Mouse (Mus musculus) cerebellum, postnatal 14 days (tissue): ENCODE results near the gene Gm42791.

ENCODE experiments used
- DNase-seq, 2 experiments: peaks; one replicate each; pipeline ENCODE4 v3.0.0; 2021; ENCODE audit warnings: mixed read lengths in 2 of 2

The Gm42791 gene

DNA sequence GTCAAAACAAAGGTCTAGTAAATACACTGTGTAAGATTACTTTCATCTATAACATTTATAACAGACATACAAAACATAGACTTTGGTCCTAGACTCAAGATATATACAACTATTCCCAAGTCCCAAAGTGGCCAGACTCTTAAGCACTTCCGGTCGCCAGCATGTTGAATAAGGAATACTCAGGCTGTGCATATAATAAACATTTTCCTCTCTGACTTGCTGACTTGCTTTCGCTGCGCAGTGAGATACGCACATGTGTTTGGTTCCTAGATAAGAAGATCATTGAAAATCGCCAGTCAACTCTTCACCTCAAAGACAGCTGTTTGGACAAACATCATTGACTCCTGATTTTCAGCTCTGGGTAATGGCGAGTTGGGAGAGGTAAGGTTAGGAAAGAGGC is 127.8 kb downstream of the Gm42791 start:
- no peak for DNase-seq

DNA sequence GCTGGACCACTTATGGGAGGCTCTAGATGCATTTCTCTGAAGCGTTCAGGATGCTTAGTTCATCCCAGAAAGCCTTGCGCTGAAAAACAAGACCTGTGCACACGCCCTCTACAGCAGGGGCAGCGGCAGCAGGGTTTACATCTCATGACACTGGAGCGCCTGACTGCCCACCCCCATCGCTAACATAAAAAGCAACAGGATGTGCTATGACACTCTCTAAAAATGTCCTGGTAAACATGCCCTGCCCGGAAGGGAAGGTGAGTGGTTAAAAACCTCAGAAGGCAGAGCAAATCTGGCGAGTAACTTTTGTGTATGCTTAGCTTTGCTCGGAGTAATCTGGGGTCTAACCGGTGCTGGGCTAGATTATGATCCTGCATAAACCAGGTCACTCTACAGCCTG is 128.4 kb downstream of the Gm42791 start:
- no peak for DNase-seq

DNA sequence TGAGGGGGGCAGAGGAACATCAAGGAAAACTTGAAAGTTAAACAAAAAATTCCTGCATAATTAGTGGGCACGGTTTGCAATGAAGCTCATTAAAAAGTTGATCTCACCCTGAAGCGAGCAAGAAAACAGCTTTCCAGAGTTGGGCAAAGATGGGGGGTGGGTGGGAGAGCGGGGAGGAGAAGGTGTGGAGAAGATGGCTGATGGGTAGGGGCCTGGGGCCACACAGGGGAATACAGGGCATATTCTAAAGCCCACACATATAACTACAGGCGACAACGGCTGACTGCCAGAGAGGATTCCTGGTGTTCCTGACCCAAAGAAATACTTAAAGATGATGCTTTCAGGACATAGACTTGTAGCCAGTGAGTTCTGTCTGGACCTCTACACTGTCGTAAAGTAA is 131.5 kb downstream of the Gm42791 start:
- no peak for DNase-seq

DNA sequence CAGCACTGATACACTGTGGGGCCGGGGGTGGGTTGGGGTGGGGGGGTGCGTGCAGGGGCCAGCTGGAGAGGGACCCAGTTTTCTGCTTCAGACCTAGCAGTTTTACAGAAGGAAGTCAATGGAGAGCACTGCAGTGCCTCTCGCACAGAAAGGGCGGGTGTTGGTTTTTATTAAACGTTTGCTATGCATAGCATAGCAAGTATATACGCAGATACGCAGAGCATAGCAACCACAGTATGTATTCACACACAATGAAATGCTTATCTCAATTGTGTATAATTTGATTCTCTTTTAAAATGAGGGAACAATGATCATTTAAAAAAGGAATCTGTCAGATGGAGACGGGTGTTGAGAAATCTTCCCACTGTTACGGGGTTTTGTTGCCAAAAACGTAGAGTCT is 132.1 kb downstream of the Gm42791 start:
- no peak for DNase-seq

DNA sequence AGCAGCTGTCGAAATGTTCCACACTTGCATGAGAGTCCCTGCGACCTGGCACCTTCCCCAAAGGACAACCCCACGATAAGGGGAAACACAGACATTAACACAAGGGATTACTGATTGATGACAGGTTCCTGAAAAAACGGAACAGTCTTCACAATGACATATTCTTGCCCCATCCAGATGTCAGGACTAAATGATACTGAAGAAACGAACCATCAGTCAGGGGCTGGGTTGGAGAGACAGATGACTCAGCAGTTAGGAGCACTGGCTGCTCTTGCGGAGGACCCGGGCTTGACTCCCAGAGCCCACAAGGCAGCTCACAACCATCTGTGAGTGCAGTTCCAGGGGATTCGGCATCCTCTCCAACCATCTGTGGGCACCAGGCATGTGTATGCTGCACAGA is 132.8 kb downstream of the Gm42791 start:
- DNase-seq: peak in 1 of 2 experiments; percentile 18

DNA sequence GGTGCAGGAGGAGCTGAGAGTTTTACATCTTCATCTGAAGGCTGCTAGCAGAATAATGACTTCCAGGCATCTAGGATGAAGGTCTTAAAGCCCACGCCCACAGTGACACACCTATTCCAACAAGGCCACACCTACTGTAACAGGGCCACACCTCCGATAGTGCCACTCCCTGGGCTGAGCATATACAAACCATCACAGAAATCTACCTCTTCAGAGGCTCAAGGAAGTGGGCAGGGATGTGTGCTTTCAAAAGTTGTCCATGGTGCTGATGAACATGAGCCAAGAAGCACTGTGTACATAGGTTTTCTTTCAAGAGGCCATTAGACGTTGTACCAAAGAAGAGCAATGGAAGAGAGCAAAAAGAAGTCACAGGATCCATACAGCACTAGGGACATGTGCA is 137.4 kb downstream of the Gm42791 start:
- DNase-seq: no peak

DNA sequence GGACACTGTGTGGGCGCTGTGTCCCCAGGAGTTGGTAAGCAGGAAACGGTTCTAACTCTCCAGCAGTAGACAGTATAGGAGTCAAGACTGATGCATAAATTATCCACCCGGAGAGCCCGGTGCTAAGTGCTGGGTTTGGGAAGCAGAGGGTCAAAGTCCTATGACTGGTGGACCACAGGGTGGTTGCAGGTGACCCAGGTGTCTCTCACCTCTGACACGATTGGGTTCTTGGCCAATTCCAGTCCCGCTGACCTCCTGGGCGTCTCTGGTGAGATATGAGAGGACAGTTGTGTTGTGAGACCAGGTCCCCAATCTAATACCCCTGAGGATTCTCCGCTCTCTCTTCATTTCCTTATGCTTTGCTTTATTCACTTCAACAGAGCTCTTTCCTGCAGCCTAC is 139.9 kb downstream of the Gm42791 start:
- DNase-seq: no peak

DNA sequence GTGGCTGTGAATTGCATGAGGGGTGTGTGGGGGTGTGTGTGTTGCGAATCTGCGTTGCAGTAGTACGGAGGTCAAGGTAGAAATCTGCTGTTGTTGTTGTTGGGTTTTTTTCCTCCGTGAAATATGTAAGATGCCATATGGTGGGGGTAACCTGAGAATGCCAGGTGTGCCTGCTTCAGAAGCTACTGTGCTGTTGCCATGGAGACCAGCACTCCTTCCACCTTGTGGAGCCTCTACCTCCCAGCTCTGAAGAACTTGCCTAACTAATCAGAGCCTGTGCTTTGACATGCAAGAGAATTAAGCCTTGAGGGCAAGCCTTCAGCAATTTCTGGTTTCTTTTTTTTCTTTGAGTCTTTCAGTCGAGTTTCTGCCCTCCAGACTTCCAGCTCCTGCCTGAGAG is 140.8 kb downstream of the Gm42791 start:
- no peak for DNase-seq

DNA sequence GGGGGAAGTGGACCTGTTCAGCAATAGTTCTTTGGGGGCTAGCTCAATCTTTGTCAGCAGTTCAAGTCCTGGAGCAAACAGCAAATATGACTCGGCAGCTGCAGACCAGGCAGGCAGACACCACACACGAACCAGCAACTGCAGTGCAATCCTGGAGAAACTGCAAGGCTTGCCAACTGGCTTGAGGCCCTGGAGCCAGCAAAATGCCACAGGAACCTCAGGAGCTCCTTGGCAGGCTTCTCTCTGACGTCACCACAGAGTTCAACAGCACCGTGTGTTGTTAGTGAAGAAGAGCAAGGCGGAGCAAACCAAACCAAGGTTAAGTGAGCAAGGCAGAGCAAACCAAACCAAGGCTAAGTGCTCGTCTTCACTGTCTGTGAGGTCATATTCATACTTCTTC is 145.4 kb downstream of the Gm42791 start:
- peak; percentile 27 to 60 for DNase-seq

DNA sequence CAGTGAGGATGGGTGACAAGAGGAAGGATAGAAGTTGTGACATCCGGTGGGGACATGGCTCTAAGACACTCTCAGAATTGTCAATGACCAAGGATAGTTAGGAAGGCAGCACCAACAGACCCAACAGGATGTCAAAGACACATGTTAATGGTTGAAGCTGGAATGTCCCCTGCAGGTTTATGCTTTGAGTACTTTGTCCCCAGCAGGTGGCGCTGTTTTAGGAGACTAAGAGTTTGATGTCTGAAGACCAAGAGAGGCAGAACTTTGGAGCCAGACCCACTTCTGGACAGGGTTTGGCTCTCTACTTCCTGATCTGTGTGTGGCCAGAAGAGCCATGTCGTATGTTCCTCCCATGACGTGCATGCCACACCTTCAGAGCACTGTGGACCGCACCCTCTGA is 147.9 kb downstream of the Gm42791 start:
- DNase-seq: no peak
